Mouse (Mus musculus): ENCODE measurements around the gene Uxs1. TPM values are rescaled to one million over a fixed set of nuclear protein-coding genes. Genes with fewer than 3 reads are reported as not detected.

Uxs1 gene
- total and polyA plus RNA-seq, 3 experiments = 13.3 to 30.5 (median 17.9) TPM

DNA sequence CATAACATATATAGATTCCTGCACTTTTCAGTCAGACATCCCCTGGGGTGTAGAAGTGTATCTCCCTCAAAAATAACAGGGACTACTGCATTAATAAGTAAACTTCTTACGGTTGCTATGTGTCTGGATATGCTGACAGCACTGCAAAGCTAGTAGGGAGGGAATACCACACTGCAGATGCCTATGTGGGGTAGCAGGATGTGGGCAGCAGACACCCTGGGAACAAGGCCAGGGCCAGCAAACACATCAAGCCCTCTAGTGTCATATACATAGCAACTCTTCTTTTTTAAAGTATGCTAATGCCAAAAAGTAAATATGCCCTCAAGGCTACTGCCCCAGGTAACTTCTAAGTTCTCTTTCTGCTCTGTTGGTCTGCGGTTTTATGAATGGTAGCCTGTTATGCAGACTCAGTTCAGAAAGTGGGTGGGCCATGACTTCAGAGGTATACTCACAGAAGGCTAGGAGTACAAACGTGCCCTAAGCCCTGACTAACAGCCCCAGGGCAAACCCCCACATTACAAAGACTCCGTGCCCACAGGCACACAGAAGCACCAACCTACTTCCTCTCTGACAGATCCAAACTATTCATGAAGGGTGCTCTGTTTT is 59.1 kb downstream of the Uxs1 start:
- DNase-seq (ENCODE audit: low spot score) (no peak), ATAC-seq (ENCODE audit: extremely low read depth, insufficient number of reproducible peaks, low FRiP score, poor library complexity, severe bottlenecking) (no peak)
- no peak for TF ChIP-seq CTCF (IDR thresholded peaks at IDR 0.05; ENCODE audit: low read depth, low read length)
- no peak for TF ChIP-seq POLR2AphosphoS5 (IDR thresholded peaks at IDR 0.05; ENCODE audit: insufficient replicate concordance, low read depth, low read length)
- no peak for TF ChIP-seq GATA1 (IDR thresholded peaks at IDR 0.05; ENCODE audit: borderline replicate concordance, low read length)
- TF ChIP-seq GATA2 (IDR thresholded peaks at IDR 0.05; ENCODE audit: borderline replicate concordance, low read depth, low read length) = no peak
- no peak for TF ChIP-seq TAL1 (conservative IDR thresholded peaks at IDR 0.05; ENCODE audit: low read depth, low read length)
- H3K36me3 ChIP-seq (replicated peaks) = peaks cover 88% of the 10 kb centered on the region
- no peaks in the 10 kb centered on the region for H3K4me1 ChIP-seq (ENCODE audit: insufficient read depth, low read depth, low read length)
- peaks cover 2% of the 10 kb centered on the region; the same call in 1 of the 2 replicates for H3K9me3 ChIP-seq (replicated peaks)
- no peak overlapping the region for H3K4me3 ChIP-seq (ENCODE audit: low read depth, low read length)
- H3K27me3 ChIP-seq (ENCODE audit: insufficient read depth, low read length) = no peaks in the 10 kb centered on the region

DNA sequence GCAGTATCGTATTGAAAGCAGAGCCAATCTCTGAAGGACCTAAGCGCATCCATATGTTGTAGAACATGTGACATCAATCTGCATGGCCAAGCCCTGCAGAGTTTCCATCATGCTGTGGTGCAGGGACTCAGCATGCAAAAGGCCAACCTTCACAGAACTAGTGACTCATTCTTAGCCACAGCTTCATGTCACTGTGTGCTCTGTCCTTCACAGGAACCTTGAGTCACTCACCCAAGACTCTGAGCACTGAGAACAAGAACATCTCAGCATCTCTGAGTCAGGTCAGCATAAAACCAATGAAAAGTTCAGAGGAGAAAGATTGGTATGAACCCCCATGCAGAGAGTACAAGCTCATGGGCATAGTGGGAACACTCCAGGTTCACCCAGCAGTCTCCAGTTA is 61.3 kb downstream of the Uxs1 start:
- H3K27me3 ChIP-seq (ENCODE audit: insufficient read depth, low read length) = no peaks in the 10 kb centered on the region
- no peak overlapping the region for H3K4me3 ChIP-seq (ENCODE audit: low read depth, low read length)
- H3K36me3 ChIP-seq (replicated peaks) = peaks cover 90% of the 10 kb centered on the region
- no peak for TF ChIP-seq GATA2 (IDR thresholded peaks at IDR 0.05; ENCODE audit: borderline replicate concordance, low read depth, low read length)
- TF ChIP-seq POLR2AphosphoS5 (IDR thresholded peaks at IDR 0.05; ENCODE audit: insufficient replicate concordance, low read depth, low read length) = no peak
- no peak for TF ChIP-seq CTCF (IDR thresholded peaks at IDR 0.05; ENCODE audit: low read depth, low read length)
- no peak for TF ChIP-seq GATA1 (IDR thresholded peaks at IDR 0.05; ENCODE audit: borderline replicate concordance, low read length)
- no peak for TF ChIP-seq TAL1 (conservative IDR thresholded peaks at IDR 0.05; ENCODE audit: low read depth, low read length)
- ATAC-seq (ENCODE audit: extremely low read depth, insufficient number of reproducible peaks, low FRiP score, poor library complexity, severe bottlenecking) (no peak), DNase-seq (ENCODE audit: low spot score) (no peak)
- no peaks in the 10 kb centered on the region for H3K9me3 ChIP-seq (replicated peaks)
- no peaks in the 10 kb centered on the region for H3K4me1 ChIP-seq (ENCODE audit: insufficient read depth, low read depth, low read length)

DNA sequence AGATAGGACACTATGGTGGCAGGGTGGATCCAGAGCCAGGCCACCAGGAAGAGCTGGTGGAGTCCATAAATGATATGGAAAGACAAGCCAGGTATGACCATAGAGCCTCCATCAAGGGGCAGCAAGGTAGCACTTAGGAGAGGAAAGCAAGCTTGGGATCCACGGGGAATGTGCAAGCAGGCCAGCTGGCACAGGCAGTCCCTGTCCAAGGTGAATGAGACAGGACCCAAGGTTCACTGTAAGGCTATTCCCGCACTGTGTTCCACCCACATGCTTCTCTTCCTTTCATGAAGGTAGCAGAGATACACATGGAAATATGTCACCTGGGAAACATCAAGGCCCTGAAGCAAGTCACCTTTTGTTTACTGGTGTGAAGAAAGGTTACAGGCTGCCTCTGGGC is 63.1 kb downstream of the Uxs1 start:
- no peaks in the 10 kb centered on the region for H3K9me3 ChIP-seq (replicated peaks)
- no peaks in the 10 kb centered on the region for H3K27me3 ChIP-seq (ENCODE audit: insufficient read depth, low read length)
- no peak overlapping the region for H3K4me3 ChIP-seq (ENCODE audit: low read depth, low read length)
- ATAC-seq (ENCODE audit: extremely low read depth, insufficient number of reproducible peaks, low FRiP score, poor library complexity, severe bottlenecking) (no peak), DNase-seq (ENCODE audit: low spot score) (no peak)
- peaks cover 87% of the 10 kb centered on the region for H3K36me3 ChIP-seq (replicated peaks)
- no peaks in the 10 kb centered on the region for H3K4me1 ChIP-seq (ENCODE audit: insufficient read depth, low read depth, low read length)
- no peak for TF ChIP-seq CTCF (IDR thresholded peaks at IDR 0.05; ENCODE audit: low read depth, low read length)
- TF ChIP-seq TAL1 (conservative IDR thresholded peaks at IDR 0.05; ENCODE audit: low read depth, low read length) = no peak

DNA sequence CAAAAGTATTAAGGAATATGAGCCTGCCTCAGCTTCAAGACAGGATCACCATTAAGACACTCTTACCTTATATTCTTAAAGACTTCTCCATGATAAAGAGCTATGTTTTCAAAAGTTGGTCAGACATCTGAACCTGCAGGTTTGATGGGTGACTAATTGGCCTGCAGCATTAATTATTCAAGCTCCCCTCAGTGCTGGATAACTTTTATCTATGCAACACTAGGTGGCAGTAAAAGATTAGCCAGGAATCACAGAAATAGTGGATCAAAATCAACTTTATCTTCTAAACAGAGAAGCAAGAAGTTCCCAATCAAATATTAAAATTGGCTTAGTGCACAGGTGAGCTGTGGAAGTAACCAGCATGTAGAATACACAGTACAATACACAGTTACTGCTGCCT is 67.5 kb downstream of the Uxs1 start:
- DNase-seq (ENCODE audit: low spot score) (no peak), ATAC-seq (ENCODE audit: extremely low read depth, insufficient number of reproducible peaks, low FRiP score, poor library complexity, severe bottlenecking) (no peak)
- H3K4me1 ChIP-seq (ENCODE audit: insufficient read depth, low read depth, low read length) = no peaks in the 10 kb centered on the region
- no peak overlapping the region for H3K4me3 ChIP-seq (ENCODE audit: low read depth, low read length)
- no peaks in the 10 kb centered on the region for H3K9me3 ChIP-seq (replicated peaks)
- no peak for TF ChIP-seq TAL1 (conservative IDR thresholded peaks at IDR 0.05; ENCODE audit: low read depth, low read length)
- no peak for TF ChIP-seq GATA2 (IDR thresholded peaks at IDR 0.05; ENCODE audit: borderline replicate concordance, low read depth, low read length)
- TF ChIP-seq GATA1 (IDR thresholded peaks at IDR 0.05; ENCODE audit: borderline replicate concordance, low read length) = no peak
- no peak for TF ChIP-seq POLR2AphosphoS5 (IDR thresholded peaks at IDR 0.05; ENCODE audit: insufficient replicate concordance, low read depth, low read length)
- no peak for TF ChIP-seq CTCF (IDR thresholded peaks at IDR 0.05; ENCODE audit: low read depth, low read length)
- H3K36me3 ChIP-seq (replicated peaks) = peaks cover 90% of the 10 kb centered on the region
- H3K27me3 ChIP-seq (ENCODE audit: insufficient read depth, low read length) = no peaks in the 10 kb centered on the region

DNA sequence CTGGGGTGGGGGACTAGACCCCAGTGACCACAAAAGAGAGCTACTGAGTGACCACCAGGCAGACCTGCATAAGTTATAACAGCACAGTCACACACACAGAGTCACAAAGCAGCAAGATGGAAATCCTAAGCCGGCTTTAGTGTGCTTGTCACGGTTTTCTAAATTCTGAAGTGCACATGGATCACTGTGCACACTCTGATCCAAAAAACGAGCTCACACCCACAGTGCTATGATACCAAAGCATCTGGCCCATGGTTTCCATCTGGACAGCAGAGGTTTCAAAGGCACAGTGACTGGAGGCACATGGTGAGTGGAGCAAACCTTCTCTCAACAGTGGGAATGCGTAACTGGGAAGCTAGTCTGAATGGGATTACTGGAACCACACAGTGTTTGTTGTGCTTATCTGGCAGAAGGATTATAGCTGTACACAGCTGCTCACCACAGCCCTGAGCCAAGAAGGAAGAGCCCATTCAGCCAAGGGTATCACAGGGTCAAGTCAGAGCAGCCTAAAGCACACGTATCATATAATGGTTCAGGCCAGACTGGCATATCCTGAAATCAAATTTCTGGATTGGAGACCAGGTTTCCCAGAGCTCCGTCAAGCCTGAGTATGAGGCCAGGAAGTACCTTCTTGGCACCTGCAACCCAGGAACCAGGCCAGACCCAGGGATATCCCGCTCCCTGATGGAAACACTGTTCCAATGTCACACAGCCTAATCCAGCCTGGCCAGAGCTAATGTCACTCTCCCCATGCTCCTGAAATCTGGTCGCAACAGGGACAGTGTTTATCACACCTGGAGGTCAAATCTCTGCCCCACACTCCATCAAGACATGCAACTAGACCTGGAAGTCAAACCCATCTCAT is 72.9 kb downstream of the Uxs1 start:
- no peaks in the 10 kb centered on the region for H3K9me3 ChIP-seq (replicated peaks)
- TF ChIP-seq CTCF (IDR thresholded peaks at IDR 0.05; ENCODE audit: low read depth, low read length) (no peak), GATA2 (IDR thresholded peaks at IDR 0.05; ENCODE audit: borderline replicate concordance, low read depth, low read length) (no peak), POLR2AphosphoS5 (IDR thresholded peaks at IDR 0.05; ENCODE audit: insufficient replicate concordance, low read depth, low read length) (no peak), GATA1 (IDR thresholded peaks at IDR 0.05; ENCODE audit: borderline replicate concordance, low read length) (no peak), TAL1 (conservative IDR thresholded peaks at IDR 0.05; ENCODE audit: low read depth, low read length) (no peak)
- DNase-seq (ENCODE audit: low spot score) (no peak), ATAC-seq (ENCODE audit: extremely low read depth, insufficient number of reproducible peaks, low FRiP score, poor library complexity, severe bottlenecking) (no peak)
- H3K27me3 ChIP-seq (ENCODE audit: insufficient read depth, low read length) = no peaks in the 10 kb centered on the region
- peaks cover 86% of the 10 kb centered on the region for H3K36me3 ChIP-seq (replicated peaks)
- no peaks in the 10 kb centered on the region for H3K4me1 ChIP-seq (ENCODE audit: insufficient read depth, low read depth, low read length)
- H3K4me3 ChIP-seq (ENCODE audit: low read depth, low read length) = no peak overlapping the region

DNA sequence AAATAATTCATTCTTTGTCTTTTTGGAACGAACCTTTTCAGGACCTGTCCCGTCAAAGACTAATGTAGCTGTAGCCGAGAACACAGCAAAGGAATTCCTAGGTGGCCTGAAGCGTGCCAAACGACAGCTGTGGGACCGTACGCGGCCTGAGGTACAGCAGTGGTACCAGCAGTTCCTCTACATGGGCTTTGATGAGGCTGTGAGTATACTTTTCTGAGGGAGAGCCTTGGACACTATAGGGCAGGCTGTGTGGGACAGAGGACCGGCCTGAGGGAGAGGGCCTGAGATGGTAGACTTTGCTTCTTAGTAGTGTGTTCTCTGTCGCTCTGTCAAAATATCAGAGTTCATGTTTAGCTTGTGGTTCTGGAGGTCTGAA is 89.1 kb downstream of the Uxs1 start:
- H3K36me3 ChIP-seq (replicated peaks) = peaks cover 3% of the 10 kb centered on the region
- DNase-seq (ENCODE audit: low spot score) (no peak), ATAC-seq (ENCODE audit: extremely low read depth, insufficient number of reproducible peaks, low FRiP score, poor library complexity, severe bottlenecking) (no peak)
- H3K27me3 ChIP-seq (ENCODE audit: insufficient read depth, low read length) = peaks cover 2% of the 10 kb centered on the region; the same call in 1 of the 2 replicates
- no peak for TF ChIP-seq GATA2 (IDR thresholded peaks at IDR 0.05; ENCODE audit: borderline replicate concordance, low read depth, low read length)
- no peak for TF ChIP-seq CTCF (IDR thresholded peaks at IDR 0.05; ENCODE audit: low read depth, low read length)
- TF ChIP-seq POLR2AphosphoS5 (IDR thresholded peaks at IDR 0.05; ENCODE audit: insufficient replicate concordance, low read depth, low read length) = no peak
- no peak for TF ChIP-seq GATA1 (IDR thresholded peaks at IDR 0.05; ENCODE audit: borderline replicate concordance, low read length)
- TF ChIP-seq TAL1 (conservative IDR thresholded peaks at IDR 0.05; ENCODE audit: low read depth, low read length) = no peak
- no peaks in the 10 kb centered on the region for H3K4me1 ChIP-seq (ENCODE audit: insufficient read depth, low read depth, low read length)
- 0 out of 2 replicates have a peak, but pooled peaks cover 3% of the 10 kb centered on the region for H3K9me3 ChIP-seq (replicated peaks)
- H3K4me3 ChIP-seq (ENCODE audit: low read depth, low read length) = no peak overlapping the region

Data from G1E (cell line).